Mouse (Mus musculus) midbrain, embryonic 10.5 days (tissue): Measurements from ENCODE around the gene Il17re. TPM values are rescaled to one million over a fixed set of nuclear protein-coding genes. Genes with fewer than 3 reads are reported as not detected.
A peak's percentile ranks its signal among the peaks of the same experiment; 100 is the strongest.

Experiments
- DNase-seq: peaks from one replicate; pipeline ENCODE4 v3.0.0-alpha.2; 2017; ENCODE audit warnings: low spot score
- H3K27ac ChIP-seq: fragments of 300-500 bp; sonication (generic); replicated peaks from 2 replicates; pipeline ENCODE4 v1.5.1; 2016; ENCODE audit warnings: mild to moderate bottlenecking
- H3K27me3 ChIP-seq: fragments of 300-500 bp; sonication (generic); 2 replicates; pipeline ENCODE4 v1.6.1; 2016; ENCODE audit warnings: low read depth, mild to moderate bottlenecking; ENCODE audit not compliant: poor library complexity, severe bottlenecking
- H3K36me3 ChIP-seq: fragments of 300-500 bp; sonication (generic); 2 replicates; pipeline ENCODE4 v1.6.1; 2016; ENCODE audit warnings: mild to moderate bottlenecking, moderate library complexity
- H3K4me1 ChIP-seq: fragments of 300-500 bp; sonication (generic); 2 replicates; pipeline ENCODE4 v1.6.1; 2016
- H3K4me3 ChIP-seq: fragments of 300-500 bp; sonication (generic); 2 replicates; pipeline ENCODE4 v1.5.1; 2016; ENCODE audit warnings: mild to moderate bottlenecking, moderate library complexity
- H3K9me3 ChIP-seq: fragments of 300-500 bp; sonication (generic); replicated peaks from 2 replicates; pipeline ENCODE4 v1.6.1; 2016; ENCODE audit warnings: mild to moderate bottlenecking
- WGBS: fragments of 180-500 bp; shearing (Covaris S2); methylation state at CpG from one replicate; pipeline ENCODE4 v1.1.7; 2016; 5-methylcytosine and 5-hydroxymethylcytosine counted together
- polyA plus RNA-seq: library from polyadenylated mRNA; unstranded; fragments of >200 nt; fragmentation: Nextera tagmentation; extraction: Ambion mirVana; gene quantifications from 2 replicates; pipeline ENCODE4 v1.2.1, GENCODE M21; 2016

The Il17re gene
- polyA plus RNA-seq, 1 experiment from 2014 or later: 1.4 TPM

DNA sequence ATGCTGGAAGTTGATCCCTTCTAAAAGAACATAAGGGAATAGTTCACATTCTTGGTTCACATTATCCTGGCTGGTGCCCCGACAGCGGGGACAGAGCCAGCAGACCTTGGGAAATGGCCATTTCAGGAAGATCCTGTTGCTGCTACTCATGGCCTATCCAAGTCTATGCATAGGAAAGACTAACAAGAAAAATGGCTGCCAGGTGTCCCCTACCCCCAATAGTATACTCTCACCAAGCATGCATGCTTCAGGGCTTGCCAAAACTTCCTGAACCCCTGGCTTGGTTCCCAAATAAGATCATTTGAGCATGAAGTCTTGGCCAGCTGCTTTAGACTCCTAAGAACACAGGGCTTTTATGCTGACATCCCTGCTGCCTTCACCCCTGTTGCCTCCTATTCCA lies 6.4 kb upstream of the Il17re start:
- no peak for DNase-seq
- no peaks in the 10 kb centered on the region for H3K9me3 ChIP-seq
- H3K27ac ChIP-seq: no peak overlapping the region
- peaks cover 29% of the 10 kb centered on the region for H3K36me3 ChIP-seq
- no peaks in the 10 kb centered on the region for H3K27me3 ChIP-seq
- 96% methylated on average over 2 of the region's 2 CpGs for WGBS
- H3K4me1 ChIP-seq: no peaks in the 10 kb centered on the region
- H3K4me3 ChIP-seq: no peak overlapping the region

- no peak for DNase-seq
- Histone ChIP-seq H3K36me3 (no peaks in the 10 kb centered on the region), H3K4me3 (no peak overlapping the region), H3K27me3 (no peaks in the 10 kb centered on the region), H3K4me1 (no peaks in the 10 kb centered on the region), H3K9me3 (no peaks in the 10 kb centered on the region), H3K27ac (no peak overlapping the region)
- 74% methylated on average over 5 of the region's 5 CpGs for WGBS
Measured at GRCm38 (mm10) chr6:113455007-113455406, 3.3 kb upstream of the Il17re start.

GRCm38 (mm10) chr6:113458635-113459034 lies 351 bp downstream of the Il17re start:
- H3K36me3 ChIP-seq: no peaks in the 10 kb centered on the region
- no peaks in the 10 kb centered on the region for H3K27me3 ChIP-seq
- no peaks in the 10 kb centered on the region for H3K9me3 ChIP-seq
- no peak overlapping the region for H3K4me3 ChIP-seq
- no peak for DNase-seq
- 74% methylated on average over 10 of the region's 10 CpGs for WGBS
- H3K27ac ChIP-seq: 0 out of 2 replicates have a peak overlapping the region, but pooled peaks have one; percentile 3
- H3K4me1 ChIP-seq: no peaks in the 10 kb centered on the region

- no peaks in the 10 kb centered on the region for H3K9me3 ChIP-seq
- no peak for DNase-seq
- no peak overlapping the region for H3K27ac ChIP-seq
- H3K27me3 ChIP-seq: peaks cover 11% of the 10 kb centered on the region; the same call in 1 of the 2 replicates
- H3K4me3 ChIP-seq: no peak overlapping the region
- peaks cover 9% of the 10 kb centered on the region for H3K4me1 ChIP-seq
- no peaks in the 10 kb centered on the region for H3K36me3 ChIP-seq
- 66% methylated on average over 7 of the region's 7 CpGs for WGBS
Measured at GRCm38 (mm10) chr6:113464040-113464439, 5.8 kb downstream of the Il17re start.

- DNase-seq: no peak
- Histone ChIP-seq H3K4me1 (peaks cover 19% of the 10 kb centered on the region), H3K9me3 (no peaks in the 10 kb centered on the region), H3K4me3 (no peak overlapping the region), H3K27ac (no peak overlapping the region), H3K36me3 (no peaks in the 10 kb centered on the region), H3K27me3 (peaks cover 27% of the 10 kb centered on the region)
- WGBS: 62% methylated on average over 5 of the region's 5 CpGs
Measured at GRCm38 (mm10) chr6:113465602-113466001, 7.3 kb downstream of the Il17re start.

- no peak for DNase-seq
- no peaks in the 10 kb centered on the region for H3K9me3 ChIP-seq
- WGBS: 64% methylated on average over 3 of the region's 3 CpGs
- H3K27ac ChIP-seq: no peak overlapping the region; the same call in 1 of the 2 replicates
- no peaks in the 10 kb centered on the region for H3K36me3 ChIP-seq
- H3K27me3 ChIP-seq: peaks cover 50% of the 10 kb centered on the region
- peak overlapping the region; percentile 54; the same call in 1 of the 2 replicates for H3K4me3 ChIP-seq
- peaks cover 38% of the 10 kb centered on the region for H3K4me1 ChIP-seq
Measured at GRCm38 (mm10) chr6:113468512-113468911, 10.2 kb downstream of the Il17re start.

- H3K36me3 ChIP-seq: no peaks in the 10 kb centered on the region
- peak overlapping the region; percentile 54 for H3K4me3 ChIP-seq
- peaks cover 47% of the 10 kb centered on the region for H3K27me3 ChIP-seq
- peak overlapping the region; percentile 73 for H3K27ac ChIP-seq
- 7% methylated on average over 9 of the region's 9 CpGs for WGBS
- H3K9me3 ChIP-seq: no peaks in the 10 kb centered on the region
- H3K4me1 ChIP-seq: peaks cover 38% of the 10 kb centered on the region
- DNase-seq: peak; percentile 71
Measured at GRCm38 (mm10) chr6:113469021-113469420, 10.7 kb downstream of the Il17re start.

- 1% methylated on average over 31 of the region's 31 CpGs for WGBS
- Histone ChIP-seq H3K27me3 (peaks cover 44% of the 10 kb centered on the region), H3K4me3 (peak overlapping the region; percentile 54), H3K36me3 (no peaks in the 10 kb centered on the region), H3K4me1 (peaks cover 38% of the 10 kb centered on the region), H3K27ac (peak overlapping the region; percentile 73), H3K9me3 (no peaks in the 10 kb centered on the region)
- peak; percentile 85 for DNase-seq
Measured at GRCm38 (mm10) chr6:113469432-113469831, 11.1 kb downstream of the Il17re start.

- WGBS: 17% methylated on average over 12 of the region's 12 CpGs
- Histone ChIP-seq H3K4me1 (peaks cover 33% of the 10 kb centered on the region), H3K4me3 (peak within 1 kb of the TSS; percentile 18; the same call in 1 of the 2 replicates), H3K27me3 (peaks cover 49% of the 10 kb centered on the region), H3K36me3 (no peaks in the 10 kb centered on the region), H3K27ac (peak within 1 kb of the TSS; percentile 18), H3K9me3 (no peaks in the 10 kb centered on the region)
- DNase-seq: peak; percentile 44
Measured at GRCm38 (mm10) chr6:113471297-113471936, 13.1 kb downstream of the Il17re start, which contains the start of gene Il17rc. Gene Il17rc (plus strand): TSS chr6:113471427.

DNA sequence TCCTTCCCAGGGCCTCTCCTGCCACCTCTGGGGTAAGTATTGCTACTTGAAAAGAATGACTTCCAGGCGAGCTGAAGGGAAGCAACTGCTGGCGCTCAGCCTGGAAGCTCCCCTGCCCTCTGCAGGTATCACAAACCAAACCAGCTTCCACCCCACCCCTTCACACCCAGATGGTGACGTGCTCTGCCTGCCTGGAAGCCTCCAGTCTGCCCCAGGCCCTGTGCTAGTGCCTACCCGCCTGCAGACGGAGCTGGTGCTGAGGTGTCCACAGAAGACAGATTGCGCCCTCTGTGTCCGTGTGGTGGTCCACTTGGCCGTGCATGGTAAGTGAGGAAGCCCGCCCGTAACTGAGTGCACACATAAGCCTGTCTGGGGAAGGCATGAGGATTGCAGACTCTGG lies 13.8 kb downstream of the Il17re start:
- no peak overlapping the region for H3K27ac ChIP-seq
- no peaks in the 10 kb centered on the region for H3K9me3 ChIP-seq
- DNase-seq: no peak
- no peaks in the 10 kb centered on the region for H3K36me3 ChIP-seq
- H3K4me3 ChIP-seq: no peak overlapping the region
- peaks cover 54% of the 10 kb centered on the region for H3K27me3 ChIP-seq
- peaks cover 33% of the 10 kb centered on the region for H3K4me1 ChIP-seq
- 72% methylated on average over 10 of the region's 10 CpGs for WGBS

- no peak for DNase-seq
- H3K27ac ChIP-seq: no peak overlapping the region
- H3K4me3 ChIP-seq: no peak overlapping the region
- peaks cover 54% of the 10 kb centered on the region for H3K27me3 ChIP-seq
- no peaks in the 10 kb centered on the region for H3K9me3 ChIP-seq
- WGBS: 90% methylated on average over 2 of the region's 2 CpGs
- H3K36me3 ChIP-seq: no peaks in the 10 kb centered on the region
- H3K4me1 ChIP-seq: peaks cover 33% of the 10 kb centered on the region
Measured at GRCm38 (mm10) chr6:113473246-113473645, 15.0 kb downstream of the Il17re start.

DNA sequence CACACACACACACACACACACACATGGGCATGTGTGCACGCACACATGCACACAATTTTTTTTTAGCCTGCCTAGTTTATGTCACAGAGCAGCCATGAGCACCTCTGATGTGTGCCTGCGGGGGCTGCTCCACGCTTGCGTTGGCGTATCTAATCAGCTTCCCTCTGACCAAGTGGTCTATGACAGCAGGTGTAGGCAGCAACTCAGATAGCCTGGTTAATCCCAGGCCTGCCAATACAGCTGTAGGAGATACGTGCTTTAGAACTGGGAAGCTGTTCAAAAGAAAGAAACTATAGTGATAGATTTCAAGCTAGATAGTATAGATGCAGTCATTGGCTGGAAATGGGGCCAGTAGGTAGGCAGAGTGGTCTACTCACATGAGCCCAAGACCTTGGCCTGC lies 15.4 kb downstream of the Il17re start:
- peaks cover 32% of the 10 kb centered on the region for H3K4me1 ChIP-seq
- H3K9me3 ChIP-seq: no peaks in the 10 kb centered on the region
- no peak overlapping the region for H3K27ac ChIP-seq
- WGBS: 92% methylated on average over 6 of the region's 6 CpGs
- DNase-seq: no peak
- H3K36me3 ChIP-seq: no peaks in the 10 kb centered on the region
- no peak overlapping the region for H3K4me3 ChIP-seq
- peaks cover 52% of the 10 kb centered on the region for H3K27me3 ChIP-seq

GRCm38 (mm10) chr6:113477353-113477752 lies 19.1 kb downstream of the Il17re start:
- Histone ChIP-seq H3K36me3 (no peaks in the 10 kb centered on the region), H3K9me3 (no peaks in the 10 kb centered on the region), H3K4me1 (peaks cover 15% of the 10 kb centered on the region), H3K27me3 (peaks cover 40% of the 10 kb centered on the region), H3K27ac (no peak overlapping the region), H3K4me3 (no peak overlapping the region)
- 61% methylated on average over 7 of the region's 7 CpGs for WGBS
- no peak for DNase-seq
